Mouse (Mus musculus) CH12.LX (cell line): Measurements from ENCODE around the gene Hdac9. TPM values are rescaled to one million over a fixed set of nuclear protein-coding genes. Genes with fewer than 3 reads are reported as not detected.

Experiments used
- DNase-seq: peaks from one replicate; pipeline ENCODE4 v3.0.0-alpha.2; 2013; ENCODE audit errors: extremely low read depth
- H3K27ac ChIP-seq: 2 replicates; pipeline ENCODE4 v1.5.1; 2012; ENCODE audit warnings: low read depth, mild to moderate bottlenecking, control low read depth, moderate library complexity; ENCODE audit not compliant: insufficient read depth
- H3K27me3 ChIP-seq: replicated peaks from 2 replicates; pipeline ENCODE3; 2012; ENCODE audit warnings: inconsistent platforms
- H3K36me3 ChIP-seq, 2 experiments: replicated peaks in 1 of 2; 2 replicates each; pipeline versions ENCODE3 to v1.6.1; 2012; ENCODE audit warnings: inconsistent platforms in 1 of 2, low read length in 1 of 2, mild to moderate bottlenecking in 1 of 2, mixed read lengths in 1 of 2, moderate library complexity in 1 of 2; ENCODE audit not compliant: control insufficient read depth in 1 of 2, insufficient read depth in 1 of 2
- H3K4me1 ChIP-seq, 2 experiments: 2 replicates each; pipeline ENCODE4 v1.6.1; 2012; ENCODE audit warnings: inconsistent platforms in 1 of 2, moderate library complexity in 1 of 2; ENCODE audit not compliant: insufficient read depth in 2 of 2, control insufficient read depth in 1 of 2
- H3K4me2 ChIP-seq: 2 replicates; pipeline ENCODE4 v1.6.1; 2012; ENCODE audit warnings: low read depth, mild to moderate bottlenecking, control low read depth; ENCODE audit not compliant: poor library complexity, insufficient read depth, severe bottlenecking
- H3K4me3 ChIP-seq, 3 experiments: fragments of 150-350 bp in 1 of 3; sonication (generic) in 1 of 3; replicated peaks in 1 of 3; 2 replicates each; pipeline versions ENCODE3 to v1.5.1; 2011 to 2012; ENCODE audit warnings: low read depth in 2 of 3, low read length in 2 of 3, mild to moderate bottlenecking in 2 of 3, moderate library complexity in 2 of 3, control low read depth in 1 of 3, improper control_type of control experiment in 1 of 3, inconsistent platforms in 1 of 3, mixed read lengths in 1 of 3; ENCODE audit not compliant: poor library complexity in 1 of 3
- H3K79me2 ChIP-seq: replicated peaks from 2 replicates; pipeline ENCODE4 v1.6.1; 2012; ENCODE audit warnings: mild to moderate bottlenecking, moderate library complexity; ENCODE audit not compliant: control insufficient read depth, poor library complexity, insufficient read depth, severe bottlenecking; ENCODE audit errors: extremely low read depth
- H3K9ac ChIP-seq: 2 replicates; pipeline ENCODE4 v1.6.1; 2012; ENCODE audit warnings: low read depth, mild to moderate bottlenecking, control low read depth, moderate library complexity; ENCODE audit not compliant: insufficient read depth
- H3K9me3 ChIP-seq: replicated peaks from 2 replicates; pipeline ENCODE3; 2012; ENCODE audit warnings: low read length, inconsistent platforms, mixed read lengths
- BHLHE40 ChIP-seq: IDR thresholded peaks from 2 replicates; pipeline ENCODE4 v1.6.1; 2011; ENCODE audit warnings: mild to moderate bottlenecking, low read depth, low read length, improper control_type of control experiment
- CHD1 ChIP-seq: IDR thresholded peaks from 2 replicates; pipeline ENCODE4 v1.6.1; 2012; ENCODE audit warnings: low read depth, low read length, improper control_type of control experiment, inconsistent platforms
- CTCF ChIP-seq, 2 experiments: IDR thresholded peaks in 1 of 2; conservative IDR thresholded peaks in 1 of 2; 2 replicates each; pipeline ENCODE4 v1.5.1; 2011 to 2012; ENCODE audit warnings: low read depth in 2 of 2, low read length in 2 of 2, improper control_type of control experiment in 1 of 2, inconsistent platforms in 1 of 2, mild to moderate bottlenecking in 1 of 2, moderate library complexity in 1 of 2
- ETS1 ChIP-seq: conservative IDR thresholded peaks from 2 replicates; pipeline ENCODE4 v1.6.1; 2012; ENCODE audit warnings: low read depth, mild to moderate bottlenecking, inconsistent platforms, low read length, improper control_type of control experiment, moderate library complexity
- HCFC1 ChIP-seq: IDR thresholded peaks from 2 replicates; pipeline ENCODE4 v1.6.1; 2012; ENCODE audit warnings: low read depth, mild to moderate bottlenecking, inconsistent platforms, low read length, improper control_type of control experiment
- IRF4 ChIP-seq: IDR thresholded peaks from 2 replicates; pipeline ENCODE4 v1.6.1; 2014; ENCODE audit warnings: low read depth, mild to moderate bottlenecking, inconsistent platforms, low read length, improper control_type of control experiment
- JUN ChIP-seq: IDR thresholded peaks from 2 replicates; pipeline ENCODE4 v1.6.1; 2011; ENCODE audit warnings: low read depth, mild to moderate bottlenecking, low read length, improper control_type of control experiment, moderate library complexity; ENCODE audit not compliant: insufficient read depth
- MAFK ChIP-seq: IDR thresholded peaks from 2 replicates; pipeline ENCODE4 v1.6.1; 2011; ENCODE audit warnings: low read length, improper control_type of control experiment; ENCODE audit not compliant: insufficient replicate concordance
- MAX ChIP-seq: IDR thresholded peaks from 2 replicates; pipeline ENCODE4 v1.6.1; 2011; ENCODE audit warnings: low read length, improper control_type of control experiment
- MEF2A ChIP-seq: IDR thresholded peaks from 2 replicates; pipeline ENCODE4 v1.6.1; 2014; ENCODE audit warnings: low read depth, mild to moderate bottlenecking, inconsistent platforms, low read length, improper control_type of control experiment, borderline replicate concordance
- MYC ChIP-seq: IDR thresholded peaks from 2 replicates; pipeline ENCODE4 v1.6.1; 2011; ENCODE audit warnings: low read depth, mild to moderate bottlenecking, improper control_type of control experiment, low read length
- NELFE ChIP-seq: IDR thresholded peaks from 2 replicates; pipeline ENCODE4 v1.6.1; 2011; ENCODE audit warnings: low read depth, low read length, improper control_type of control experiment
- PAX5 ChIP-seq: IDR thresholded peaks from 2 replicates; pipeline ENCODE4 v1.6.1; 2012; ENCODE audit warnings: low read length, inconsistent platforms, mixed read lengths
- POLR2A ChIP-seq: IDR thresholded peaks from 2 replicates; pipeline ENCODE4 v1.6.1; 2011; ENCODE audit warnings: low read depth, mild to moderate bottlenecking, improper control_type of control experiment, low read length
- POLR2AphosphoS2 ChIP-seq: IDR thresholded peaks from 2 replicates; pipeline ENCODE4 v1.6.1; 2011; ENCODE audit warnings: low read depth, low read length, improper control_type of control experiment
- TCF12 ChIP-seq: IDR thresholded peaks from 2 replicates; pipeline ENCODE4 v1.6.1; 2014; ENCODE audit warnings: low read depth, mild to moderate bottlenecking, inconsistent platforms, low read length, improper control_type of control experiment
- USF1 ChIP-seq: IDR thresholded peaks from 2 replicates; pipeline ENCODE4 v1.6.1; 2014; ENCODE audit warnings: low read depth, mild to moderate bottlenecking, inconsistent platforms, low read length, improper control_type of control experiment
- USF2 ChIP-seq: conservative IDR thresholded peaks from 2 replicates; pipeline ENCODE4 v1.6.1; 2011; ENCODE audit warnings: low read depth, low read length, improper control_type of control experiment
- dilution Hi-C: fragments of 300-500 bp; cut with MboI; formaldehyde crosslinking; loops from 2 replicates; pipeline ENCODE4 v1.14.3; 2020; ENCODE audit warnings: low sequenced_read_pairs; ENCODE audit not compliant: extremely low pct_unique_long_range_greater_than_20kb, extremely low pct_ligation_motif_present
- in situ Hi-C: fragments of 300-500 bp; cut with MboI; formaldehyde crosslinking; loops from 3 replicates; pipeline ENCODE4 v1.14.3; 2019; ENCODE audit warnings: low sequenced_read_pairs, low pct_ligation_motif_present, low pct_unique_long_range_greater_than_20kb, mixed read lengths
- polyA plus RNA-seq: library from polyadenylated mRNA; unstranded; fragments of >175 nt; gene quantifications from 2 replicates; pipeline ENCODE4 v1.2.1, GENCODE M21; 2012; ENCODE audit warnings: low read depth; ENCODE audit not compliant: insufficient read length
- total RNA-seq, 2 experiments: library from RNA; depleted of rRNA; stranded (reverse); fragments of 300-350 nt in 1 of 2; fragments of >200 nt in 1 of 2; gene quantifications; 2 replicates each; pipeline ENCODE4 v1.2.3; 2012 to 2014

Hdac9 gene
- total and polyA plus RNA-seq, 3 experiments = 0.04 to 0.38 (median 0.17) TPM

GRCm38 (mm10) chr12:34594167-34594793 lies 322.6 kb downstream of the Hdac9 start:
- no peaks in the 10 kb centered on the region for H3K27me3 ChIP-seq
- no peak overlapping the region for H3K27ac ChIP-seq
- no peak overlapping the region for H3K9ac ChIP-seq
- H3K4me1 ChIP-seq = no peaks in the 10 kb centered on the region
- TF ChIP-seq JUN (no peak), PAX5 (no peak), HCFC1 (no peak)
- in situ Hi-C loops = no loop called here
- H3K4me2 ChIP-seq = no peak overlapping the region
- no peak overlapping the region for H3K4me3 ChIP-seq
- no peaks in the 10 kb centered on the region for H3K36me3 ChIP-seq
- no peak for DNase-seq
- dilution Hi-C loops = no loop called here
- H3K9me3 ChIP-seq = no peaks in the 10 kb centered on the region
- H3K79me2 ChIP-seq = no peaks in the 10 kb centered on the region

GRCm38 (mm10) chr12:34587171-34587570 lies 329.7 kb downstream of the Hdac9 start:
- Histone ChIP-seq H3K27me3 (no peaks in the 10 kb centered on the region), H3K9me3 (no peaks in the 10 kb centered on the region), H3K9ac (no peak overlapping the region), H3K27ac (no peak overlapping the region), H3K4me3 (no peak overlapping the region), H3K4me1 (0 out of 4 replicates have a peak, but pooled peaks cover 0 to 3% of the 10 kb centered on the region in 2 experiments), H3K36me3 (no peaks in the 10 kb centered on the region), H3K79me2 (no peaks in the 10 kb centered on the region), H3K4me2 (no peak overlapping the region)
- in situ Hi-C loops = no loop called here
- dilution Hi-C loops = no loop called here
- TF ChIP-seq POLR2AphosphoS2 (no peak), USF2 (no peak), CTCF (conservative IDR thresholded peaks at IDR 0.05 in 1 of 2, IDR thresholded peaks at IDR 0.05 in 1 of 2; ENCODE audit: low read depth in 2 of 2, low read length in 2 of 2) (no peak), ETS1 (no peak), PAX5 (no peak), USF1 (no peak), BHLHE40 (no peak), TCF12 (no peak), IRF4 (no peak), MAFK (no peak), NELFE (no peak), MEF2A (no peak), POLR2A (no peak), MYC (no peak), CHD1 (no peak), MAX (no peak)
- no peak for DNase-seq
